Mouse (Mus musculus): ENCODE results near the gene Map3k20.

Gene Map3k20

DNA sequence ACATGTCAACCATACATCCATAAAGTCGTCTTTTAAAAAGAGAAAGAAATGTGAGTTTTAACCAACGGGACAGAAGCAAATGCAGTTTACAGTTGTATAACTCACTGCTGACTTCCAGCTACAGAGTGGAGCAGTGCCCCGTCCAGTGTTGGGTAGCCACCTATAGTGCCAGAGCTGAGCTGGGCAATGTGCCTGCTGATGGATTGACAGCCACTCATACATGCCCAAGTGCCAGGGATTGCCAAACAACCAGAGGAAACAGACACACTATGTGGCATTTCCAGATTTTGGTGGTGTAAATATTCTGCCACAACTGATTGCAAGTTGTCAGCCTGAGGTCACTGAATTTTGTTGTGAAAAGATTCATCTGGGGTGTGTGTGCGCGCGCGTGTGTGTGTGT lies 139.2 kb downstream of the Map3k20 start:
- DNase-seq (ENCODE audit: extremely low spot score) = no peak

DNA sequence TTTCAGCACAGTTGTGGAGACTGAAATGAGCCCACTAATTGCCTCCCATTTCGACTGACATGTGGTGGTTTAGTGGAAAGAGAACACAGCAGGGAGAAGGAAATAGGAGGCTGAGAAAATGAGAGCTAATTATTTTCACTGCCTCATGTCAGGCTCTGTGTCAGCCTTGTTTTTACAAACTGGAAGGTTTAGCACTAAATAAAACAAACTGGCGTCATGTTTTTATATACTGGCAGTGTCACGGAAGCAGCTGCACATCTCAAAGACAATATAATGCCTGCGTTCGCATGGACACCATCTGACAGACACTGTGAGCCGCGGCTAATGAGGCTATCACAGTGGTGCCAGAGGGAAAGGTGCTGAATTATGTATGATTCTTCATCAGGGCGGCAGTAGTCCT lies 141.3 kb downstream of the Map3k20 start:
- DNase-seq (ENCODE audit: extremely low spot score) = no peak

DNA sequence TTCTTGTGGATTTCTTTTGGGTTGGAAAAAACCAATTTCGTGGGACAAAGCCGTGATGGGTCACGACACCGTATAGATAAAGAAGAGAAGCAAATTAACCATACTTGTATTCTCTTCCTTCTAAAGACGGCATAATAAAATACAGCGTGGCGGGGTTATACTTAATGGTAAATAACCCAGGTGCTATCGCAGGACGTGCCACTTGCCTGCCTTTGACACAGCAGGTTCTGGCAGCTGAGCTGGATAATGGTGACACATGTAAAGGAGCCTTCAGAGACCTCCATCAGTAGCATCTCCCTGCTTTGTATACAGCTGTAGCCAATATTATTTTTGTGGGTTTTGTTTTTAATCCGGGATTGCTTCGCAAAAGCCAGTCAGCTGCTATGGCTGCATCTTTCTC lies 141.9 kb downstream of the Map3k20 start:
- DNase-seq (ENCODE audit: extremely low spot score) = no peak

DNA sequence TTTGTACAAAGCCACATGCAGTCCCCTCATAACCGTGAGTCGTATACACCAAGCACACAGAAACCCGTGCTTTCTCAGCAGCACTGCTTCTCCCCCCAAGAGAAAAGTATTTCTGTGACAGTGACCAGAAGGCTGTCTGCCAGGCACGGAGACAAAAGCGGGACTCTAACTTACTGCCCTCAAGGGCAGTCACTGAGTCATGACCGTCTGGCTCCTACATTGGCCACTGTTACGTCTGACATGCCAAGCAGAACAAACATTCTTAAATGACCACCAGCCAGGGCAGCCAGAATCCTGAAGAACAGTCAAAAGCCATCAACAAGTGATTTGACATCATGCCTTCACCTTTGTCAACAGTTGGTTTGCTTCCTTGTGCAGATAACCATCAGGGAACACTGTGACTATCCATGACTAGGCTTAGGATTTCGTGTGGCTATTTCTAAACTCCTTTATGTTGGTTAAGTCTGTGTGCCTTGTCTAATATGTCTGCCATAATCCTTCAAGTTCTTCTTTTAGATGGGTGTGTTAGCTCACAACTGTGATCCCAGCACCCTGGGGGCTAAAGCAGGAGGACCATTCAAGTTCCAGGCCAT lies 153.6 kb downstream of the Map3k20 start:
- no peak for DNase-seq (ENCODE audit: extremely low spot score)

DNA sequence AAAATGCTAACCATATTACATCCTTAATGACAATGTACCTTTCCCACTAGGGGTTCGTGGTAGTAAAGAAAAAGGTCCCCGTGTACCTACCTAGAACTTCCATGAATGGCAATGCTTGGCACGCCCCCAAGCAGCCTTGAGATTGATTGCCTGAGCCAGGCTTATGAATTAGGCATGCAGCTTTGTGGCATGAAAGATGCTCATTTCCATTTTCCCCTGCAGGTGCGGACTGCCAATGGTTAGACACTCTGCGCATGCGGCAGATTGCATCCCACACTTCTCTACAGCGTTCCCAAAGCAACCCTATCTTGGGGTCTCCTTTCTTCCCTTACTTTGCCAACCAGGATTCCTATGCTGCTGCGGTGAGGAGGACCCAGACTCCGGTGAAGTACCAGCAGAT lies 155.6 kb downstream of the Map3k20 start:
- DNase-seq (ENCODE audit: extremely low spot score) = no peak

DNA sequence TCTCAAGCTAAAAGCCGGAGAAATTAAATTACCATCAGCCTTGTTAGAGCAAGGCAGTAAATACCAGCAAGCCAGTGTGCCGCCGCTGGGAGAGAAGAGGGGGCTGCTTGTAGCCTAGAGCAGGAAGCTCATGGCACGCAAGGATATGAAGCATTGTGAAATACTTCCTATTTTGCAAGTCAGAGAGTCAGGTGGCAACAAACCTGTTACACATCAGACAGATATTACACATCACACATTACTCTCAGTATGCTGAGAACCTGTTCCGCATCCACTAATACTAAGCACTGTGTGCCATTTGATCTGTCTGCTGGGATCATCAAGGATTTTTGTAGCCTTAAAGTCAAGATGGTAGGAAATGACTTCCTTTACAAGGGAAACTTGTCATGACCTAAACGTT lies 157.4 kb downstream of the Map3k20 start:
- no peak for DNase-seq (ENCODE audit: extremely low spot score)

DNA sequence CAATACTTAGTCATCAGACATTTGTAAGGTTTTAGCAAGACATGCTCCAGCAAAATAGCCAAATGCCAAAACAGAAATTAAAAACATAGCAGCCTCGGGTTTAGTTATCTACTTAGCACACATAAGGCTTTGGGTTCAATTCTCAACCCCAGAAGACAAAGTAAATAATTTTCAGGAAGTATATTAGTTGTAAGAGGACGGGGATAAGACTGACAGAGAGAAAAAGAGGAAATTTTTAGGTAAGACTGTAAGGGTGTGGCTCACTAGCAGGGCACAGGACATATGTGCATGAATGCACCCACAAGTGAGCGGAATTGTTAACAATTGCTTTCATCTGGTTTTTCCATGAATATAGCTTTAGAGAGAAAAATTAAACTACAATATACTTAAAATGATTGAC lies 158.5 kb downstream of the Map3k20 start:
- DNase-seq (ENCODE audit: extremely low spot score) = no peak

DNA sequence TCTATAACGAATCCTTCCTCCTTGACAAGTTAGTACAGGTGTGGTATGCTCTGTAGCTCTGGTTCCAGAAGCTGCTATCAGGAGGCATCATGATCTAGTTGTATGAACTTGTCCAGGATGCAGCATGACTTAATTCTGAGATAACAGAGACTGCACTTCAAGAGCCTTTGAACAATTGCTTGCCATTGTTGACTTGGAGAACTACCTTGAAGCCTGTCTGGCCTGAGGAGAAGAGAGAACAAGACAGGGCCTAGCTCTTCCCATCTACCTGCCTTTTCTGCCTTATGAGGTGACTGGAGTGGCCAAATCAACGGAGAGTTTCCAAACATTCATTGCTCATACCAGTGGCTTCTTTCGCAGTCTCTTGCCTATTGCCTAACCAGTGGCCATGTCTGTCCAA lies 160.7 kb downstream of the Map3k20 start:
- no peak for DNase-seq (ENCODE audit: extremely low spot score)

DNA sequence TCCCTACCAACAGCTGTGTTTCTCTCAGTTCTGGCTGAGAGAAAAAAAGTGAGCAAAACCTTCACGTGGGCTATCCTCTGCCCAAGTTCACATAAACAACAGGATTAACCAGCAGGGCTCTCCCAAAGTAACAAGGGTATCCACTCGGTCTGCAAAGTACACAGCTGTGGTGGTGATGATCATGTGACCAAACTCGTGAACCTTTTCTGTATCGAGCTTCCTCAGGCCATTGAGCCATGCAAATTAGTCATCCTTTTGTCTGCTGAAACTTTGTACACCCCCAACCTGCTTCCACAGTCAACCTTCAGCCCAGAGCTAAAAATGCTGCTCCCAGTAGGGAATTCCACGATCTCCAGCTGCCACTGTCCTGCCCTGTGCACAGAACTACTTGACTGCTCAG lies 161.2 kb downstream of the Map3k20 start:
- DNase-seq (ENCODE audit: extremely low spot score) = no peak

DNA sequence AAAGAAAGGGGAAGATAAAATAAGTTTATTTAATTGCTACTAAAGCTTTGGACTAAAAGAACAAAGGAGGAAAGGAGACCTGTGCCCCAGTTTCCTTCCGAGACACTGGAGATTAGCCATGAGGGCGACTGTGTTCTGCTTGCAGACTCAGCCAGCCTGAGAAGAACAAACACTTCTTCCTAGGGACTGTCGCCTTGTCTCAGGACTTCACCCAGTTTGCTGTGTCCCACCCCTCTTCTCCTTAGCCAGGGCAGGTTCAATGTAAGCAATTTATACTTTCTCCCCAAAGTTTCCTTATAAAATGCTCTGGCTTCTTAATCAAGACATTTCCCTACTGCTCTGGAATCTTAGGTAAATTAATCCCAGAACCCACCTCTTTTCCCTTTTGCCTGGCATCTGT lies 168.1 kb downstream of the Map3k20 start:
- DNase-seq (ENCODE audit: extremely low spot score) = no peak

DNA sequence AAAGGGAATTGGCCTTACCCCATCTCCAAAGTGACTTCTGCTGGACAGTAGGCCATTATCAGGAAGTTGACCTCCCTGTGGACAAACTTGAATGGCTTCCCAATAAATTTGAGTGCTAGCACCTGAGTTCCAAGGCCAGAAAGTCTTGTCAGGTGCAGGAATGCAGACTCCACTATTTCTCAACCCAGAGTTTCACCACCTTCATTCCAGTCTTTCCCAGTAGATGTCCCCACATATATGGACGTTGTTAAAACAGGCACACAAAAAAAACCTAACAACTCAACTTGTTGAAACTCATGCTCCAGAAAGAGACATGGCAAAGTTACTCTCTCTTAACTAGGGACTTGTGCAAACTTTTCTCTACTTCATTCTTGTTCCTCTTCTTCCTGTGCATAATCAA lies 170.8 kb downstream of the Map3k20 start:
- DNase-seq (ENCODE audit: extremely low spot score) = no peak

DNA sequence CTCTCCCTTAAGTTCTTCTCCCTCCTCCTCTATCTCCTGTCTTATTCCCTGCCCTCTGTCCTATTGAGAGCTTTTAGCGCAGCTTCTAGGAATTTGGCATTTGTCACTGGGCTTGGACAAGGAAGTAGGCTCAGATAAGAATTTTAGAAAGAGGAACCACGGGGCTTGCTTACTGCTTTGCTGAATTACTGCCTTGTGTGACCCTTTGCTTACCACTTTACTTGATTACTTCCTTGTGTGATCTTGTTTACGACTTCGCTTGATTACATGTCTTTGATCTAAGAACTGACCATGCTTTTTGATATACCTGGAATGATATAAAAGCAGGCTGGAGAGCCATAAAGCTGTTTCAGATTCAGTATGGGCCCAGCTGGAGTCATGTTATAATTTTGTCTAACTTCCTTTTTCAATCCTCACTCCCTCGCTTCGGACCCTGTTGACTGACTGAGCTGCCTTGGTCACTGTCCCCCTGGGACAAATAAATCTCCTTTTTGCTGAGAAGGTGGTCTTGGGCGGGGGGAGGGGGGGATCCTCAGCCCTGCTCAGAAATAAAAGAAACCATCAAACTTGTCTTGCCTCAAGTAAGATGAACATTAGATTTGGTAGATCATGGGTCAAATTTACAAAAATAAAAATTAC lies 179.1 kb downstream of the Map3k20 start:
- DNase-seq (ENCODE audit: extremely low spot score) = no peak

DNA sequence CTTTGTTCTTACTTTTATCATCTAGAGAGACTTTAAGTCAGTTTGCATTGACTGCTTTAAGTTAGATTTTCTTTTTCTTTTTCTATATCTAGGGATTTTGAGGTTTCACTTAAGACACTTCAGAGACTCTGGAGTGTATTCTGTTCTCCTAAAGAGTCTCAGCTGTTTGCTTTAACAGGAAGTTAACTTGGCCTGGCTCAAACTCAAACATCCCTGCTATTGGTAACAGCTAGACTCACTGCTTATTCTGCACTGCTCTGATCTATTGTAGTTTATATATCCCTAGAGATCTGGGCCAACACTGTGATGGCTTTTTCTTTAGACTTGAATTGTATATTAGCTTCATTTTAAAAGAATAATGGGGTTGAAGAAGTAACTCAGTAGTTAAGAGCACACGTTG lies 182.2 kb downstream of the Map3k20 start:
- no peak for DNase-seq (ENCODE audit: extremely low spot score)

DNA sequence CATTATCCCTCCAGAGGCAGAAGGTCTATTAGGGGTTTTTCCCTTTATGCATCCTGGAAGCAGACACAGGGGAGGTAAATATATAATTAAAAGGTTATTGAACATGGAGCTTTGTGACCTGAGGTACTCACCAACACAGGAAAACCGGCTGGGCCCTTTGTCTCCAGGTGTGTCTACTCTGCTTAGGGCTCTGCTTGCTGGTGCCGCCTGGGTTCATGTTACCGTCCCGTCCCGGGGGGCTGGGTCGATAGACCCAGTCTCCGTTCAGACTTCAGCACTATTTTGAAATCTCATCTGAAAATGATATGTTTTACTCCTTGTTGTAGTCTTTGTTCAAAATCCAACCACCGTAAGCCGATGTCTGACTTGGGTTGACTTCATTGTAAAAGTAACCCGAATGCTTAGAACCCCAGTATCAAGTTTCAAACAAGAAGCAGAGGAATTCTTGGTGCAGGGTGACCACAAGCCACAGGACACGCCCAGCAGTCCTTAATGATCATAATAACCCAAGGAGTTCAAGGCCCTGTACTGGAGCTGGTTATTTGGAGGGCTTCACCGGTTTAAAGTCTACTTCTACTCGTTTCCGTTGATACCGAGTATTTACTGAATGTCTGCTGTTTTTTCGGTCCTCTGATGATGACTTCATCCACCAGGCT lies 186.1 kb downstream of the Map3k20 start:
- no peak for DNase-seq (ENCODE audit: extremely low spot score)

DNA sequence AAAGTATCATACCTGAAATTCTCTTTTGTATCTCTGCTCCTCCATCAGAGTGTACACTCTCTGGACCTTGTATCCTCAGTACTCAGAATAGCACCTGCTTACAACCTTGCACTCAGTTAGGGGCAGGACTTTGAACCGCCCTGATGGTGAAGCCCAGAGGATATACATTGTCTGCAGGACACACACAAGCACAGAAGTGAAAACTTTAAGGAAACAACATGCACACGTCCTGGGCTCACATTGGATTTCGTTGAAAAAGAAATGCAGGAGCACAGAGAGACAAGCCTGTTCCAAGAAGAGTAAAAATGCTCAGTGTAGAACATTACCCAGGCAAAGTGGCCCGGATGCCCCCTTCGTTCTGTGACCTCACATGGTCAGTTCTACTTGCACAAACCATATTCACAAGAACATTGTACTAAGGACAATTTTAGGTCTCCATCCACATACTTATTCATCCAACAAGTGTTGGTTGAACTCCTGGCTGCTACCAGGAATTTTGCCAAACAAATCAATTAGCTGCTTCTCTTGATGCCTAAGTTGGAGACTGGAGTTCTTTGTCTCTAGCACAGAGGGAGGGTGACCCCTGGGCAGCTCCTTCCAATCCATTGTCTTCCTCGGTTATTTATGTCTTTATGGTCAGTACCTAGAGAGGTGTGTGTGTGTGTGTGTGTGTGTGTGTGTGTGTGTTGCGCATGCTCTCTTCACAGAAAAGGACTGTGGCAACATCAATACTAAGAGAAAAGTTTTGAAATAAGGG lies 189.3 kb downstream of the Map3k20 start:
- peak; percentile 68 for DNase-seq (ENCODE audit: extremely low spot score)

DNA sequence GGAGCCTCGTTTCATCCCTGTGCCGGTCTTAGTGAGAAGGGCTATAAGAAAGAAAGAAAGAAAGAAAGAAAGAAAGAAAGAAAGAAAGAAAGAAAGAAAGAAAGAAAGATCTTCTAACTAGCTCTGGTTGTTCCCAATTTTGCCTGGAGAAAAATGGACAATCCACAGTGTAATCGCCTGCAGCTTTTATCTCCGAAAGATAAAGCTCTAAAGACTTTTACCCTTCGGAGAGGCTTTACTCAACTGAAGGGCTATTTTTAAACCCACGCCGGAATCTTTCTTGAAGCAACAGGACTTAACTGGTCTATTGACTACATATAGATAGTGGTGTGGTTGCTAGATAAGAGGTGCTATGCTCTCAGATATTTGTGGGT lies 190.0 kb downstream of the Map3k20 start:
- no peak for DNase-seq (ENCODE audit: extremely low spot score)

DNA sequence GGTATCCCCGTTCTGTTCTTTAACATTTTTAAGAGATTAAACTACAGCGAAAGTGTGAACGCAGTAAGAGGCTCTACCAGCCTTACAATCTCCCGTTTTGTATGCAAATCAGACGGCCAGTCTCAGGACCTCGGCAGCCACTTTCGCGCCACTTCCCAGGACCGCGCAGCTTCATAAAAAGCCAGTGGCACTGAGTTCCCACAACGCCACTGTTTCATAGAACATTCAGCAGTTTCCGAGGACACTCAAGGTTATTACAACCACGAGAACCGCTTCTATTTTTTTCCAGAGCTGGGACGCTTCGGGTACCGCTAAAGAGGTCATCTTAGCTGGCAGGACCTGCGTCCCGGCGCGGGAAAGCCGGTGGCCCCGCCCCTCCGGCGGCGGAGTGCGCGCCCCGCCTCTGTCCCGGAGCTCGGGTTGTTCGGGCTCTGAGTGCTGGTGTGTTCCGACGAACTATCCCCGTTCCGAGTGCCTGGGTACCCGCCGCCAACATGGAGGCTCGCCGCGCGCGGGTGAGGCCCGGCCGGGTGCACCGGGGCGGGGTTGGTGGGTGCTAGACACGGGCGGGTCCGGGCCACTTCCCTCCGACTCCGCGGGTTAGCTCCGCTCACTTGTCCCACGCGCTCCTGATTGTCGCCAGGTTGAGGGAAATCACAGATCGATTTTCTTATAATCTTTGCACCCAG lies 190.5 kb downstream of the Map3k20 start, which contains the start of gene Cdca7:
Gene Cdca7 (plus strand): TSS at position 363 of the 689 bp plus-strand sequence.
- DNase-seq (ENCODE audit: extremely low spot score) = peak; percentile 93

DNA sequence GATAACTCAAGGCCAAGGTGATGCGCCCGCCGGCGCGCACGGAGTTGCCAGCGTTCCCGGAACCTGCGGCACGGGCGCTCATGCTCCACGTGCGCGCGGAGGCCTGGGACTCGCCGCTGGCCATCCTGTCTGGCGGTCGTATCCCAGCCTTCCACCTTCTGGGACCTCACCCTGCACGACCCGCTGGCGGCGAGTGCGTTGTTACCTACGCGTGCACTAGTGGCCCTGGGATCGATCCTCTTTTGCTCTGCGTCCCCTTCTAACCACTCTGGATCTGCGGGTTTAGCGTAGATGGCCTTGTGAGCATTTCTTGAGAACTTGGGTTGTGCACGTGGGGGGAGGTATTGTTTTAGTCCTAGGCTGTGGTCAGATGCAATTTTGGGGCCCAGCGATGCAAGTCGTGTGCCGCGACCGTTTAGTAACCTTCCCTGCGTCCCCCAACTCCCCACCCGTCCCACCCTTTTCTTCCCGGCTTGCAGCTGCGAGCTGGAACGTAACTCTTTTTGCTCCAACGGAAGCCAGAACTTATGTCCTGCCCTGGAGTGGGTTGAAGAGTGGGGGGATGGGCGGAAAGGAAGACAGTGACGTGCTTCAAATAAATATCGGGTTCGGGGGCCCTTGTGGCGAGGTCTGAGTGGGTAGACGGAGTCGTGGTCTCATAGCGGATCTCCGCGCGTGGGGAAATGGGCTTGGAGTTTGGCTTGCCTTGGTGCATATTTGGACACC lies 191.2 kb downstream of the Map3k20 start:
- peak; percentile 78 for DNase-seq (ENCODE audit: extremely low spot score)

DNA sequence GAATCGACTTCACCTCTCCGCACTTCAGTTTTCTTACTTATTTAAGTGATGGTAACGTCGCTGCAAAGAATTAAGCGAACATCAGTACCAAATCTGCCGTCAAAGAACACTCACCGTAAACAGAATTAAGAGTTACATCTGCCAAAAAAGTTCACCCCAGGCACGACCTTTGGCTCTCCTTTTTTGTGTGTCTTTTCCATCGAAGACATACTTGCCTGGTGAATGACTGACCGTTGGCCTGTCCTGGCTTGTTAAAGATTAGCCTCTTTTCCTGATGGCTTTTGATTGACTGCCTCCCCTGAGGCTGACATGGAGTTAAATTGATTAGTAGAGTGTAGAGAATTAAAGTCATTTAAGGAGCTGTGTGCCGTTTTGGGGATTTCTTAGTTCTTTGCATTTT lies 191.8 kb downstream of the Map3k20 start:
- DNase-seq (ENCODE audit: extremely low spot score) = no peak

DNA sequence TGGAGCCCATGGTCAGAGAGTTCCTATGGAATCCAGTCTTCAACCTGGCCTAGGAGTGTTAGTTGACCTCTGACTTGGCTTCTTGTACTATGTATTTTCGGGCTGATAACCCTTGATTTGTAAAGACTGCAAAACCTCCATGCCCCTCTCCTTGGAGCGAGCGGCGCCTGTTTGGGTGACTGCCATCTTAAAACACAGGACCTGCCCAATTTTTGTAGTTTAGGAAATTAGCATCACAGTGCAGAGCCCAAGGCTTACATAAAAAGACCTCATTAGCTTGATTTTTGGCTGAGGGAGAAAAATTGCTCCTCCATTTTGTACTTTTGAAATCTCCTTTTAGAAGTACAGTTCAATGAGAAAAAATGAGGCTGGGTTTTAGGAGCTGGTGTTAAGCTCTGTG lies 192.7 kb downstream of the Map3k20 start:
- DNase-seq (ENCODE audit: extremely low spot score) = no peak

DNA sequence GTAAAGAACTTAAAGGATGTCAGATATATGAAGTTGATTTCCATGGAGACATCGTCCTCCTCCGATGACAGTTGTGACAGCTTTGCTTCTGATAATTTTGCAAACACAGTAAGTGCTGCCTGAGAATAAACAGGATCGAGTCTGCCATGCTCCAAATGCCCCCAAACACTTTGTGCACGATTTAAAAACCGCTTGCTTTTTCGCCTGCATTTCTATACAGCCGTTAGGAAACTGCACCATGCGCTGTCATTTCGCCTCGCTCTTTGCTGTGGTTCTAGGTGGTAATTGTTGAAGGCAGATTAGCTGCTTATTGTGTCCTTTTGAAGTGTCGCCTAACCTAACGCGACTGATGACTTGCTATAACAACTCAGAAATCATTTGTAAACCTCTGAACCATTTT lies 193.5 kb downstream of the Map3k20 start:
- DNase-seq (ENCODE audit: extremely low spot score) = no peak

DNA sequence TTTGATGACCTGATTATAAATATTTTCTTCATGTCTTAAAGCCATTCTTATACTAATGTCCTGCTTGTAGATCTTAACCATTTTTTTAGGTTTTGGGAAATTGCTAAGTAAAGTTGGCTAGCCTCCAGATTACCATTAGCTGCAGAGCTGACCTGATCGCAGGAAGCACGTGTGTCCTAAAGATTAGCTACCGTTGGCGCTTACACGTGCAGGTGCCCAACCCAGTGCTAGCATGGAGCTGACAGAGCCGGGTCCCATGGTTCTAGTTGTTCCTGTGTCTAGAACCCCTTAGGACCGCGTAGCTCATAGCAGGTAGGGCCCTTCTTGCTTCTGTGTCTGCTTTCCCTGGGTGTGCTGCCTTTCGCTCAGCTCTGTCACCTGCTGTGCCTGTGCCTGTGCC lies 194.4 kb downstream of the Map3k20 start:
- DNase-seq (ENCODE audit: extremely low spot score) = no peak
